Mouse (Mus musculus) liver, adult 2 months (tissue): ENCODE measurements at regions not wholly inside any gene's neighbourhood (a gene's known extent, or its start where the extent isn't known, plus 50 kb on each side); places are given as distances from the start of the nearest gene placed in this dataset.
A peak's percentile ranks its signal among the peaks of the same experiment; 100 is the strongest.

ENCODE experiments used
- CTCF ChIP-seq: fragments of 200-500 bp; IDR thresholded peaks from 2 replicates; pipeline ENCODE4 v1.5.1; 2011; ENCODE audit warnings: low read depth, low read length, control low read depth
- POLR2A ChIP-seq: fragments of 200-500 bp; IDR thresholded peaks from 2 replicates; pipeline ENCODE4 v1.6.1; 2011; ENCODE audit warnings: low read length, control low read depth; ENCODE audit not compliant: insufficient read depth; ENCODE audit errors: extremely low read depth

DNA sequence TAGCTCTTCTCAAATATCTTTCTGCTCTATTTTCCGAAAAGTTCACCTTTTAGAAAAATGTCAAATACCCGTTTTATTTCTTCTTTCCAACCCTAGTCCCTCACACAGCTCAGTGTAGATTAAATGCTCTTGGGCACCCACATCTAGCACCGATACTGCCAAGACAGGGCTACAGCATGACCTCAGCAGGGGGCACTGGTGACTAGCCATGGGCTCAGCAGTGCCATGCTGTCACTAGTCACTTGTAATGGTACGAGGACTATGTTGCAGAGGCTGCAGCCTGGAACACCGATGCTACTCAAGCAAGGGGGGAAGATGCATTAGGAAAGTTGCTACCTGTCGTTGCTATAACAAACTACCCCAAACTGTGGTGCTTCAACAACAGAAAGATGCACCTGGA is 180.7 kb downstream of the Irs2 start:
- peak; percentile 75 for TF ChIP-seq CTCF
- no peak for TF ChIP-seq POLR2A
